Mouse (Mus musculus) CH12F3 (cell line): ENCODE data around the gene Hmgcl.

ENCODE experiments used
- in situ Hi-C: fragments of 300-500 bp; cut with MboI; formaldehyde crosslinking; loops from 2 replicates; pipeline ENCODE4 v1.14.3; 2020; ENCODE audit warnings: low sequenced_read_pairs

The Hmgcl gene

DNA sequence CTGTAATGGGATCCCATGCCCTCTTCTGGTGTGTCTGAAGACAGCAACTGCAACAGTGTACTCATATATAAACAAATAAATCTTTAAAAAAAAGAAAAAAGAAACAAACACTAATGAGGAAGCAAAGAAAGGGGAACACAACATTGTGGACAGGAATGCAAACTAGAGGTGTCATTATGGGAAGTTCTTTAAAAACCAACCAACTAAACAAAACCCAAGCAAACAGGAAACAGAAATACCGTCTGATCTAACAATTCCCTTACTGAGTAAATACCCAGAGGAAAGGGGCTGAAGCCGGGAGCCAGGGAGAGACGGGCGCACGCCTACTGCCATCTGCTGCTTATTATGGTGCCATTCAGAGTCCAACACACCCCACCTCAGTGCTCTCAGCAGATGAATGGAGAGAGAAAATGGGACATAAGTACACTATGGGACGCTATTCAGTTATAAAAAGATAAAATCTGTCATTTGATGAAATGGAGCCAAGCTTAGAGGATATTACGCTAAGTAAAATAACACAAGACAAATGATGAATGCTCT is 35.3 kb downstream of the Hmgcl start:
- in situ Hi-C loops = no loop called here

DNA sequence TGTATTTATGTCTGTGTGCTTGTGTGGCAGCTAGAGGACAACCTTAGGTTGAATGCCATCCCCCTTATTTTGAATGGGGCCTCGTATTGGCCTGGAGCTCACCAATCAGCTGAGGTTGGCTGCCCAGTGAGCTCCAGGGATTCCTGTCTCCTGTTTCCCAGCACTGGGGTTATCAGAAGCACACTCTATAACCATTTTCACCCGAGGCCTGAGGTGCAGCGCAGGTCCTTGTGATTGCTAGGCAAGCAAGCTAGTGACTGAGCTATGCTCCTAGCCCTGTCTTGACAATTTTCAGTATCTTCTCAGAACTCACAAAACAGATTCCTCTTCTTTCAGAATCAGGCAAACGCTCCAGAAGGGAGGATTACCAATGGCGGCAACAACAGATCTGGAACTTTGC is 38.3 kb downstream of the Hmgcl start:
- in situ Hi-C loops = no loop called here

DNA sequence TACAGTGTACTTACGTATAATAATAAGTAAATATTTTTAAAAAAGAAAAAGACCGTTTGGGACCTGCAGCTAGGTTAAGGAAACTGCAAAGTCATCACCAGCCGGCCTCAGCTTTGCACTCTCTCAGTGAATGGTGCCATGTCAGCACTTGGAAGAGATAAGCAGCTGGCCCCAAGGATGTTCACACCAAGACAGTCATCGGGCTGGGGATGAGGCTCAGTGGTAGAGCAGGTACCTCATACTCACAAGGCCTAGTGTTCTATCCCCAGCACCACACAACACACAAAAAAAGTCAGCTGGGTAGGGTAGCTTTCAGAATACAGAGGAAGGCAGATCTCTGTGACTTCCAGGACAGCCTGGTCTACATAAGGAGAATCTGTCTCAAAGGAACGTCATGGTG is 38.9 kb downstream of the Hmgcl start:
- in situ Hi-C loops = no loop called here

DNA sequence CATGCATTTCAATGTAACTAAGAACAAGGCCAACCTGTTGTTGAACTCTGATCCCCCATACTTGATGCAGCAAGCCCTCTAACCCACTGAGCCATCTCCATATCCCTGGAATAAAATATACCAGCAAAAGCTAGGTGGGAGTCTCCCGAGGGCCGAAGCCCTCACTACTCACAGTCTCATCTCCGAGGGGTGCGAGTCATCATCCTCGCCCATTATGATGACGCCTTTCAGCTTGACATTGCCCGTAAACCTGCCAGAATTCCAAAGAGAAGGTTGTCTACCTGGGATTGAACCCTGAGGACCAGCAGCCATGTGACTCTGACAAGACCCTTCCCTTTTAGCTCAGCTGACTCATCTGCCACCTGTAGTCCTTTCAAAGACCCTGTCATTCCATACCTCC is 39.5 kb downstream of the Hmgcl start:
- in situ Hi-C loops = no loop called here

DNA sequence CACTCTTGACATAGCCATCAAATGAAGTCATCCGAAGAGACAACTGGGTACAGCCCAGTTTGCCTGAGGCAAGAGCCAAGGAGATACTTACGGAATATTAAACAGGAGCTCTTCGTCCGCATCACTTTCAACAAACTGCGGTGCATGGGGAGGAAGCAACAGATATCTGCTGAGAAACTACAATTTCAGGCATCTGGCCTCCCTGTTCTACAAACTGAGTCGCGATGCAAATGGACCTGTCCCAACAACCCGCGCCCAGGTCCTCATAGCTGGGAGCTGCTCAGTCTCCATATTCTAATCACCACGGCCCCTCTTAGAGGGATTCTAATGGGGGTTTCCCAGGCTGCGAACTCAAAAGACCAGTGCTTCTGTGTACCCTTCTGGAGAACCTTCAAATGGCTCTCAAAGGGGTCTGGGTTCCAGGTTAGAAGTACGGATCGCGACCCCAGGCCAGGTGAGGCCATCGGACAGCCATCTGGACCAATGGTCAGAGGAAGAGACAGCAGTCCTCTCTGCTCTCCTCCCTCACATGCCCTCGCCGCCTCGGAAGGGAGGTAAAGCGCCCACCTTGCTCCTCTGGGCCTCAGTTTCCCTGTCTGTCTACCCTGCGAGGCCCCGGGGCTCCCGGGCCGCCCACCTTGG is 40.2 kb downstream of the Hmgcl start:
- in situ Hi-C loops = no loop called here

DNA sequence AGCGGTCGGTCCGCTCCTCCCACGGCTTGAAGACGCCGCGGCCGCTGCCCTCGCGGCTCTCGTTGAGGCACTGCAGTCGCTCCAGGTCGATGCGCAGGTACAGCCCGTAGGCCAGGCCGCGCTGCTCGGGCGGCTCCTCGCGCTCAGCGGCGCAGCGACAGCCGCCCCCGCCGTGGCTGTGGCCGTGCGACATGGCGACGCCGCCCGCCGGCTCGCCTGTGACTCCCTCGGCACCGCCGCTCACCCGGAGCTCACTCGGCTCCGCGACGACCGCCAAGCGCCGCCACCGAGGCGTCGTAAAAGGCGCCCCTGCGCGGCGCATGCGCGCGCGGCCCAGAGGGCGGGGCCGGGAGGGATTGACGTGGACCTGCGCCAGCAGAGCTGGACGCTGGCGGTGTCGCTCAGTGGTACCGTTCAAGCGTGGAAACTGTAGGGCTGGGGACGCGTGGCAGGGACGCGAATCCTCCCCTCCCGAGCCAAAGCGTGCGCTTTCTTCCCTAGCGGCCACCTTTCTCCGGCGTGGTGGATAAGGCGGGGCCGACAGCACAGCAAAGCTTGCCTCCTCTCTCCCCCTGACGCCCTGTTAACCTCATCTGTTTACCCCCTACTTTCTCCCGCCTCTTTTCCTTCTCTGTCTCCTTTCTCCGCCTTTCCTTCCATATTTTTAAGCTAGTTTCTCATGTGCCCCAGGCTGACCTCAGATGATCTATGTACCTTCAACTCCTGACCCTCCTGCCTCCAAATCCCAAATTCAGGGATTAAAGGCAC is 40.9 kb downstream of the Hmgcl start, which contains the start of gene Pithd1:
TSS of gene Pithd1 (minus strand) at position 322 of the 768 bp plus-strand sequence.
- in situ Hi-C loops = no loop called here

DNA sequence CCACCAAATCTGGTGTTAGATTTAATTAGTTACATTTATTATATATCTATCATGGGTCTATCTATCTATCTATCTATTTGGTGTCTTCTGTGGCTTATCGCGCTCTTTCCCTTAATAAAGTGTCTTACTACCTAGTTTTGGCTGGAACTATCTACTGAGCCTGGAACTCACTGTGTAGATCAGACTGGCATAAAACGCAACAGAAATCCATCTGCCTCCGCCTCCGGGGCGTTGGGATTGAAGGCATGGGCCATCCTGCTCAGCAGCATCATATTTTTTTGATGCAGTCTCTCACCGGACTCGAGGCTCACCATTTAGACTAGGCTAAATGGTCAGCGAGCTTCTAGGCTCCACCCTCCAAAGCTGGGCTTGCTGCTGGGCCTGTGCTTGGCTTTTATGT is 41.5 kb downstream of the Hmgcl start:
- in situ Hi-C loops = no loop called here

DNA sequence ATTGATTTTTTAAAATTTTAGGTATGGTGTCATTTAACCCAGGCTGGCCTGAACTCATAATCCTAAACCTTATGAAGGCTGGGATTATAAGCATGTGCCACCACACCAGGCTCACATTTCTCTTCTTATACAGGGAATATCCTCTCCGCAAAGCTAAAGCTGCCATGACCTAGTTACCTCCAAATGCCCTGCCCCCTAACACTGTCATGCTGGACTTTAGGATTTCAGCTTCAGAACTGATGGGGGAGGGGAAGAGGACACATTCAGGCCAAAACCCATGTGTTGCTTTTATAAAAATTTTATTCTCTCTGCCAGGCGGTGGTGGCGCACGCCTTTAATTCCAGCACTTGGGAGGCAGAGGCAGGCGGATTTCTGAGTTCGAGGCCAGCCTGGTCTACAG is 47.7 kb downstream of the Hmgcl start:
- in situ Hi-C loops = no loop called here

DNA sequence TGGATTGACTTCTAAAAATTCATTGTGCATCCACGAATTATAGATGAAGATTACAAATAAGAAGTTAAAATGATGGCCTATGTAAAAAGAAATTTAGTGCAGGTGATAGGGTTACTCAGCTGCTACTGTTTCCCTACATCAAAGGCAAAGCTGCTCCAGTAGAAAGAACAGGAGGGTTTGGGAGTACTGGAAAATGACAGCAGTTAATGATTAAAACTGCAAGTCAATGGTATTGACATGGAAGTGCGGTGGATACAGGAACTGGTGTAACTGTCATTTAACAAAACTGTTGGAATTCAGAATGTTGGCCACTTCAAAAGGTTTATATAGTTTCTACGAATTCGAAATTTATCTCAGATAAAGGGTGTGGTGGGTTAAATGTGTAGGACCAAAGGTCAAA is 48.9 kb downstream of the Hmgcl start:
- in situ Hi-C loops = no loop called here

DNA sequence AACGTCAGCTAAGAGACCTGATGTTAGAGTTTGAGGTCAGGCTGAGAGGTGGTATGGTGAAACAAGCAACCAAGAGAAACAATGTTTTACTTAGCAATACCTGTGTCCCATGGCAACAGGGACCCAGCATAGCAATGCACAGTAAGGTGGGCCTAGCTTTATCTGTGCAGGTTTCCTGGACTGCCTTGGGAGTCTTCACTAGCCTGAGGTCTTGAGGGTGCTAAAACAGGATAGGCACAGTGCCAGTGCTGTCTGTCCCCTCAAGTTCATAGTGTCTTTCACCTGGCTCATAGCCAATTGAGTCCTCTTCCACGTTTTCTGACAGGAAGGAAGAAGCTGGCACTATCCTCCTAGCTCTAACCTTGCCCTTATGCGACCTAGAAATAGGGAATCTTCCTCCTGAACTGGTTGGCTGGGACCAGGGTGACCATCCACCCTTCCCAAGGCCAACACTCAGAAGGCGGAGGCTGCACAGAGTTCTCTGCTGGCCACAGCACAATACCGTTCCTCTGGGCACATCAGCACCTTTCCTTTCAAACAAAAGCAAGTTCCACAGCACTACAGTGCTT is 57.9 kb downstream of the Hmgcl start:
- in situ Hi-C loops = no loop called here

DNA sequence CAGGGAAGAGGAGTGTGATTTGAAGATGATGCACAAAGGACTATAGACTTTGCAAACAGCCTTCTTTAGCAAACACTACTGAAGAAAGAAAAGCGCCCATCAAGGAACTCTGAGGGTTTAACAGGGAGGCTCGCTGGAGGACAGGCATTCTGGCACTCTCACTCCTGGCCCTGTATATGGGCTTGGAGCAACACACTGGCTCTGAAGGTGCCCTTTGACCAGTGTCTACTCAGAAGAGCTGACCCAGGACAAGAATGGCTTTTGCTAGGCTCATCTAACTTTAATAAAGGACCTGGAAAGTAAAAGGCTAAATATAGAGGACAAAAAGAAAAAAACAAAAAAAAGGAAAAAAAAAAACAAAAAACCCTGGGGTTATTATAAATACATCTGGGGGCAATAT is 58.7 kb downstream of the Hmgcl start:
- in situ Hi-C loops = no loop called here

DNA sequence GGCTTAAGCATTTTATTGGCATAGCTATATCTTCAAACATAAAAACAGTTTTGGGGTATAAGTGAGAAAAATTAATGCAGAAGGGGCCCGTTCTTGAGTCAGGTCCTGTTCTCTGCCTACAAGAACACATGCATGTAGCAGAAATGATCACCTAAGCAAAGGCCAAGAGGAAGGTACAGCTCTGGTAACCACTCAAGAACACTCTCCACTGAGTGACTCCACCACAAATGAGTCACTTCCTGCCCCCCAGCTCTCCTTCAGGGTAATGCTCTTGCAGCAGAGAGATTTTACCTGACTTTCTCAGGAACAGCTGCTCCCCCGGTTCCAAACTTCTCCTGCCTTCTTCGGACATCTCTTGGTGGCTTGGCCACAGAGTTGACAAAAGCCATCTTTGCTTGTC is 60.6 kb downstream of the Hmgcl start:
- in situ Hi-C loops = no loop called here

DNA sequence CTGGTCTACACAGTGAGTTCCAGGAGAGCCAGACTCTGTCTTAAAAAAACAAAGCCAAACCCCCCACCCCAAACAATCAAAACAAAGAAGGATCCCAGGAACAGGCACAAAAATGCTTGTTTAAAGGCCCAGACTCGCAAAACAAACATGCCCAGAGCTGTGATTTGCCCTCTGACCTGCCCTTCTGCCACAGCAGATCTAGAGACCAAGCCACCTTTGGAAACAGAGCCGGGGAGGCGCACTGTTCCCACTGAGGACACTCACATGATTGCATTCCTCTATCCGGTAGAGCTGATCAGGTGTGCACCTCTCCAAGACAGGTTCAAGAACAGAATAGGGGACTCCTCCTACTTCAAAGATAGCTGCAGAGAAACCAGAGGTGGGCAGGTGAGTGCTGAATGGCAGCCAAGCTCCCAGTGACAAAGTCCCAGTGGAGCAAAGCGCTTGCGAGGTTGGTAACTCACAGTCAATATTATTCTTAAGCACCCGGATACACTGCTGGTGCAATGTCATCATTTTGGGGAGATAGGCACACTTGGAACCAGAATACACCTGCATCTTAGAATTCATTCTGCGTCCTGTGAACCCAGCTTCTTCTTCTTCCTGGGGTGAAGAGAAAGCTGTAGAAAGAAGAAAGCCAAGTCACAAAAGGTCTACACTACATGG is 62.7 kb downstream of the Hmgcl start:
- in situ Hi-C loops = no loop called here

DNA sequence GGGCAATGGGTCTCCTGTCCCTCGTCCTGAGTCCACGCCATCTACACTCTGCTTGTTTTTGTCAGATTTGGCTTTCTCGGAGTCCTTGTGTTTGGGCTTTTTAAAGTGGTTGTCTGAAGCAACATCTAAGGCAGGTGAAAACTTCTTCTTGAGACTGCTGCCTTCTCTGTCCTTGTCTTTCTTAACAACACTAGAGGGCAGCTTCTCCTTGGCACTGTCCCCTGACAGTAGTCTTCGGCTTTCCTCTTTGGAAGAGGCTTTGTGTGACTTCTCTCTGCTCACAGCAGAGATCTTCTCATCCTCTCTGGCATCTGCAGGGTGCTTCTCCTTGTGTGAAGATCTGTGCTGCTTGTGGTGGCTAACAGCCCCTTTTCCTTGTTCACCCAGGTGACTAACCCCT is 64.3 kb downstream of the Hmgcl start:
- in situ Hi-C loops = no loop called here
